Mouse (Mus musculus) kidney, adult 2 months (tissue): ENCODE results near the gene Smug1.

ENCODE experiments used
- CTCF ChIP-seq: fragments of 200-500 bp; conservative IDR thresholded peaks from 2 replicates; pipeline ENCODE4 v1.5.1; 2011; ENCODE audit warnings: low read depth, mild to moderate bottlenecking, control low read depth, low read length, moderate library complexity, mixed read lengths; ENCODE audit not compliant: insufficient read depth, insufficient read length
- POLR2A ChIP-seq: fragments of 200-500 bp; IDR thresholded peaks from one replicate; pipeline ENCODE4 v1.6.1; 2011; ENCODE audit warnings: low read depth, low read length, control low read depth

DNA sequence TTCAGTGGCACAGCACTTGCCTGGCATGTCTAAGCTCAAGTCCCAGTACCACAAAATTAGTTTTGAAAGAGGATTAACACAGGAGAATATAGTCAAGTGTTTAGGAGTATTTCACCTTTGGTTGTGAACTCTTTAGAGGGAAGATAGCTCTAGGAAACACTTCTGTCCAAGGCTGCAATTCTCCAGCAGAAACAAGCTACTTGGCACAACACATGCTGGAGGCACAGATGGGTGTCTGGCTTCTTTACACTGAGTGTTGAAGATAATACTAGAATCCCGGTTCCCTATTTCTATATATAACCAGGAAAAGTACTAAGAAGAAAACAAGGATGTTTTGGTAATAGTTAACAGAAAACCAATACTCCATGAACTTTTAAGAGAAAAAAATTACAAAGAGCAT, 29.9 kb upstream of the Smug1 start:
- TF ChIP-seq CTCF, result no peak
- TF ChIP-seq POLR2A, result no peak
